Mouse (Mus musculus): ENCODE measurements around the gene Gtpbp2. TPM values are rescaled to one million over a fixed set of nuclear protein-coding genes. Genes with fewer than 3 reads are reported as not detected.

Gtpbp2 gene
- polyA plus RNA-seq (2015; fragmentation: Nextera tagmentation; extraction: Ambion mirVana), result 25.7 and 27.0 TPM in 2 replicates

GRCm38 (mm10) chr17:46160686-46161085 lies at the start of gene Gtpbp2:
Gene Gtpbp2, plus strand, starts transcription at chr17:46161032.
- DNase-seq (peak; percentile 95), ATAC-seq (ENCODE audit: low read depth) (peak; percentile 80)
- H3K27ac ChIP-seq, result peak within 1 kb of the TSS; percentile 99
- peaks cover 42% of the 10 kb centered on the region for H3K36me3 ChIP-seq
- 1% methylated on average over 23 of the region's 23 CpGs for WGBS (ENCODE audit: insufficient replicate concordance)
- H3K4me2 ChIP-seq, result peak within 1 kb of the TSS; percentile 92
- peak within 1 kb of the TSS; percentile 96 for H3K4me3 ChIP-seq (replicated peaks)
- no peaks in the 10 kb centered on the region for H3K27me3 ChIP-seq
- peaks cover 58% of the 10 kb centered on the region for H3K4me1 ChIP-seq (replicated peaks)
- H3K9me3 ChIP-seq (replicated peaks), result no peaks in the 10 kb centered on the region
- H3K9ac ChIP-seq, result peak within 1 kb of the TSS; percentile 97

GRCm38 (mm10) chr17:46115489-46115888 lies 45.3 kb upstream of the Gtpbp2 start:
- Histone ChIP-seq H3K27ac (no peak overlapping the region), H3K4me1 (replicated peaks) (peaks cover 20% of the 10 kb centered on the region), H3K36me3 (peaks cover 43% of the 10 kb centered on the region)

GRCm38 (mm10) chr17:46116138-46116537 lies 44.7 kb upstream of the Gtpbp2 start:
- Histone ChIP-seq H3K9ac (no peak overlapping the region), H3K27me3 (no peaks in the 10 kb centered on the region), H3K27ac (no peak overlapping the region), H3K36me3 (peaks cover 45% of the 10 kb centered on the region), H3K4me2 (no peak overlapping the region), H3K4me1 (replicated peaks) (peaks cover 20% of the 10 kb centered on the region), H3K4me3 (replicated peaks) (no peak overlapping the region), H3K9me3 (replicated peaks) (no peaks in the 10 kb centered on the region)
- no peak for ATAC-seq (ENCODE audit: low read depth)
- WGBS (ENCODE audit: insufficient replicate concordance), result 81% methylated on average over 11 of the region's 11 CpGs
- DNase-seq, result no peak

More at GRCm38 (mm10) chr17:46115489-46115888, 45.3 kb upstream of the Gtpbp2 start:
- no peak overlapping the region for H3K4me2 ChIP-seq
- no peaks in the 10 kb centered on the region for H3K9me3 ChIP-seq (replicated peaks)
- ATAC-seq (ENCODE audit: low read depth), result no peak
- WGBS (ENCODE audit: insufficient replicate concordance), result 55% methylated on average over 2 of the region's 2 CpGs
- no peak for DNase-seq
- no peak overlapping the region for H3K4me3 ChIP-seq (replicated peaks)
- H3K27me3 ChIP-seq, result no peaks in the 10 kb centered on the region
- no peak overlapping the region for H3K9ac ChIP-seq

- WGBS (ENCODE audit: insufficient replicate concordance), result 86% methylated on average over 3 of the region's 3 CpGs
- H3K27ac ChIP-seq, result no peak overlapping the region
- no peak overlapping the region for H3K9ac ChIP-seq
- H3K36me3 ChIP-seq, result peaks cover 47% of the 10 kb centered on the region
- H3K4me2 ChIP-seq, result no peak overlapping the region
- no peak for DNase-seq
- ATAC-seq (ENCODE audit: low read depth), result no peak
- no peaks in the 10 kb centered on the region for H3K9me3 ChIP-seq (replicated peaks)
- H3K4me1 ChIP-seq (replicated peaks), result peaks cover 14% of the 10 kb centered on the region
- H3K27me3 ChIP-seq, result no peaks in the 10 kb centered on the region
- H3K4me3 ChIP-seq (replicated peaks), result no peak overlapping the region
These were observed 44.0 kb upstream of the Gtpbp2 start for GRCm38 (mm10) chr17:46116881-46117280.

GRCm38 (mm10) chr17:46117623-46118422 lies 43.0 kb upstream of the Gtpbp2 start:
- 82% methylated on average over 13 of the region's 13 CpGs for WGBS (ENCODE audit: insufficient replicate concordance)
- peaks cover 57% of the 10 kb centered on the region for H3K36me3 ChIP-seq
- no peaks in the 10 kb centered on the region for H3K9me3 ChIP-seq (replicated peaks)
- no peaks in the 10 kb centered on the region for H3K27me3 ChIP-seq
- no peak overlapping the region for H3K9ac ChIP-seq
- H3K4me3 ChIP-seq (replicated peaks), result no peak overlapping the region
- no peak for ATAC-seq (ENCODE audit: low read depth)
- H3K27ac ChIP-seq, result no peak overlapping the region
- no peak for DNase-seq
- peaks cover 4% of the 10 kb centered on the region; the same call in 1 of the 2 replicates for H3K4me1 ChIP-seq (replicated peaks)
- no peak overlapping the region for H3K4me2 ChIP-seq

- no peak overlapping the region for H3K4me2 ChIP-seq
- no peaks in the 10 kb centered on the region for H3K27me3 ChIP-seq
- WGBS (ENCODE audit: insufficient replicate concordance), result 82% methylated on average over 4 of the region's 4 CpGs
- H3K36me3 ChIP-seq, result peaks cover 63% of the 10 kb centered on the region
- H3K9ac ChIP-seq, result no peak overlapping the region
- no peak overlapping the region for H3K4me3 ChIP-seq (replicated peaks)
- H3K27ac ChIP-seq, result no peak overlapping the region
- DNase-seq, result no peak
- ATAC-seq (ENCODE audit: low read depth), result no peak
- H3K4me1 ChIP-seq (replicated peaks), result 0 out of 2 replicates have a peak, but pooled peaks cover under 1% of the 10 kb centered on the region
- H3K9me3 ChIP-seq (replicated peaks), result no peaks in the 10 kb centered on the region
These were observed 42.4 kb upstream of the Gtpbp2 start for GRCm38 (mm10) chr17:46118423-46118850.

- 83% methylated on average over 10 of the region's 10 CpGs for WGBS (ENCODE audit: insufficient replicate concordance)
- DNase-seq, result no peak
- Histone ChIP-seq H3K27me3 (no peaks in the 10 kb centered on the region), H3K4me2 (no peak overlapping the region), H3K36me3 (peaks cover 72% of the 10 kb centered on the region), H3K4me1 (replicated peaks) (no peaks in the 10 kb centered on the region), H3K9me3 (replicated peaks) (no peaks in the 10 kb centered on the region), H3K27ac (no peak overlapping the region), H3K4me3 (replicated peaks) (no peak overlapping the region), H3K9ac (no peak overlapping the region)
- no peak for ATAC-seq (ENCODE audit: low read depth)
These were observed 41.2 kb upstream of the Gtpbp2 start for GRCm38 (mm10) chr17:46119641-46120040.

GRCm38 (mm10) chr17:46122791-46123190 lies 38.0 kb upstream of the Gtpbp2 start:
- Histone ChIP-seq H3K4me1 (replicated peaks) (no peaks in the 10 kb centered on the region), H3K9me3 (replicated peaks) (no peaks in the 10 kb centered on the region), H3K4me2 (no peak overlapping the region), H3K27me3 (no peaks in the 10 kb centered on the region), H3K4me3 (replicated peaks) (no peak overlapping the region), H3K9ac (no peak overlapping the region), H3K36me3 (peaks cover 89% of the 10 kb centered on the region), H3K27ac (no peak overlapping the region)
- 85% methylated on average over 4 of the region's 4 CpGs for WGBS (ENCODE audit: insufficient replicate concordance)
- ATAC-seq (ENCODE audit: low read depth) (no peak), DNase-seq (no peak)

- H3K4me1 ChIP-seq (replicated peaks), result no peaks in the 10 kb centered on the region
- H3K27ac ChIP-seq, result no peak overlapping the region
- WGBS (ENCODE audit: insufficient replicate concordance), result 76% methylated on average over 4 of the region's 4 CpGs
- H3K9ac ChIP-seq, result no peak overlapping the region
- peaks cover 89% of the 10 kb centered on the region for H3K36me3 ChIP-seq
- ATAC-seq (ENCODE audit: low read depth), result no peak
- H3K27me3 ChIP-seq, result no peaks in the 10 kb centered on the region
- no peaks in the 10 kb centered on the region for H3K9me3 ChIP-seq (replicated peaks)
- no peak overlapping the region for H3K4me3 ChIP-seq (replicated peaks)
- DNase-seq, result no peak
- no peak overlapping the region for H3K4me2 ChIP-seq
These were observed 37.5 kb upstream of the Gtpbp2 start for GRCm38 (mm10) chr17:46123285-46123684.

GRCm38 (mm10) chr17:46123953-46124700 lies 36.7 kb upstream of the Gtpbp2 start:
- DNase-seq (no peak), ATAC-seq (ENCODE audit: low read depth) (no peak)
- Histone ChIP-seq H3K27ac (no peak overlapping the region), H3K4me2 (no peak overlapping the region), H3K9ac (no peak overlapping the region), H3K27me3 (no peaks in the 10 kb centered on the region), H3K9me3 (replicated peaks) (no peaks in the 10 kb centered on the region), H3K36me3 (peaks cover 89% of the 10 kb centered on the region), H3K4me3 (replicated peaks) (no peak overlapping the region), H3K4me1 (replicated peaks) (no peaks in the 10 kb centered on the region)
- WGBS (ENCODE audit: insufficient replicate concordance), result 84% methylated on average over 12 of the region's 12 CpGs

GRCm38 (mm10) chr17:46126608-46127007 lies 34.2 kb upstream of the Gtpbp2 start:
- no peak overlapping the region; the same call in 1 of the 2 replicates for H3K9ac ChIP-seq
- no peak overlapping the region for H3K27ac ChIP-seq
- H3K27me3 ChIP-seq, result no peaks in the 10 kb centered on the region
- no peak for DNase-seq
- no peak overlapping the region for H3K4me3 ChIP-seq (replicated peaks)
- peaks cover 78% of the 10 kb centered on the region for H3K36me3 ChIP-seq
- no peaks in the 10 kb centered on the region for H3K9me3 ChIP-seq (replicated peaks)
- H3K4me2 ChIP-seq, result no peak overlapping the region
- WGBS (ENCODE audit: insufficient replicate concordance), result 80% methylated on average over 6 of the region's 6 CpGs
- ATAC-seq (ENCODE audit: low read depth), result no peak
- H3K4me1 ChIP-seq (replicated peaks), result no peaks in the 10 kb centered on the region

All from liver, embryonic 13.5 days (tissue).